Mouse (Mus musculus) kidney, adult 9 months (tissue): Measurements from ENCODE around the gene Tas2r103.

ENCODE experiments used
- DNase-seq: peaks from one replicate; pipeline ENCODE4 v3.0.0; 2022

Gene Tas2r103

GRCm38 (mm10) chr6:133037001-133037400 is at the start of gene Tas2r103:
Tas2r103 (minus strand) TSS chr6:133037101.
- no peak for DNase-seq

DNA sequence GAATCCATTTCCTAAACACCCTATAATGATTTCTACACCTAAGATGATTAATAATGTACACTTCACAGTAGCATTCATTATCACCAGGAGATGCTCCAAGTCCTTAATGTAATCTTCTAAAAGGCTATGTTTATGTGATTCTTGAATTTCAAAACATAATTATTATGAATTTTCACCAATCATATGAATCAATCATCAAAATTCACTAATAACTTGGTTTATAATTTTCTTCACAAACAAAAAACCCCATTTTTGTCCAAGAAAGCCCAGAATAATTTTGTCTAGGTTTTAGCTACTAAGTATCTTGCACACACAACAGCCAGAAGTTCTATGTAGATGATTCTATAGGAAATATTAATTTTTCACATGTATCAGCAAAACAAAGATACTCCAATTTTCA is 18.8 kb upstream of the Tas2r103 start, which contains the start of gene Tas2r140:
Gene Tas2r140 (minus strand): TSS at position 101 of the 400 bp plus-strand sequence.
- no peak for DNase-seq
